Comparison of ENCODE assay signal across 39 mouse cellular contexts in genomic region chr1:59150542-59150941, GRCm38 (mm10). TPM values are rescaled to one million over a fixed set of nuclear protein-coding genes. Genes with fewer than 3 reads are reported as not detected.
A peak's percentile ranks its signal among the peaks of the same experiment; 100 is the strongest.
DNase-seq lines count a peak whose midpoint lies in the region; ATAC-seq and TF ChIP-seq lines count a peak whose summit lies in the region.
"Had no signal": no experiment of that assay in that cellular context is flagged by ENCODE, and none has a peak within 500 bp of the region (broad histone marks: within the 10 kb centered on the region; RNA-seq: fewer than 3 reads in every experiment).

No protein-coding gene starts in this region.

- no peaks in the 10 kb centered on the region for H3K4me1 ChIP-seq in forebrain, postnatal 0 days (ENCODE audit: insufficient read depth)
- H3K4me1 ChIP-seq in forebrain, embryonic 11.5 days (replicated peaks; ENCODE audit: control insufficient read depth, insufficient read depth, low read length): no peaks in the 10 kb centered on the region
- H3K4me1 ChIP-seq in testis, adult 2 months (ENCODE audit: control insufficient read depth, insufficient read depth, low read length): no peaks in the 10 kb centered on the region
- H3K4me1 ChIP-seq in stomach, postnatal 0 days (replicated peaks; ENCODE audit: control insufficient read depth, insufficient read depth): no peaks in the 10 kb centered on the region
- H3K4me1 ChIP-seq: embryonic facial prominence, embryonic 13.5 days; limb, embryonic 15.5 days; lung, embryonic 15.5 days had no signal

- TF ChIP-seq EP300 in stomach, postnatal 0 days (optimal IDR thresholded peaks at IDR 0.05): no peak

- no peaks in the 10 kb centered on the region for H3K9me3 ChIP-seq in forebrain, postnatal 0 days (ENCODE audit: low read length)
- H3K9me3 ChIP-seq in forebrain, embryonic 11.5 days (ENCODE audit: control insufficient read depth, low read length): no peaks in the 10 kb centered on the region
- H3K9me3 ChIP-seq in stomach, postnatal 0 days (ENCODE audit: control insufficient read depth, low read length): no peaks in the 10 kb centered on the region
- H3K9me3 ChIP-seq: embryonic facial prominence, embryonic 13.5 days; G1E; limb, embryonic 15.5 days; lung, embryonic 15.5 days had no signal

- TF ChIP-seq CTCF in forebrain, postnatal 0 days (IDR thresholded peaks at IDR 0.05; ENCODE audit: low read depth): 0 out of 2 replicates have a peak, but pooled peaks have one; percentile 10
- no peak for TF ChIP-seq CTCF in testis, adult 2 months (IDR thresholded peaks at IDR 0.05; ENCODE audit: control insufficient read depth, insufficient read depth, insufficient replicate concordance, low read depth, low read length)
- TF ChIP-seq CTCF in stomach, postnatal 0 days (IDR thresholded peaks at IDR 0.05; ENCODE audit: low read depth): 0 out of 2 replicates have a peak, but pooled peaks have one; percentile 22

- H3K27me3 ChIP-seq in forebrain, postnatal 0 days (ENCODE audit: insufficient read depth, low read length): no peaks in the 10 kb centered on the region
- H3K27me3 ChIP-seq in forebrain, embryonic 11.5 days (ENCODE audit: control insufficient read depth, insufficient read depth, low read length): no peaks in the 10 kb centered on the region
- H3K27me3 ChIP-seq in testis, adult 2 months (ENCODE audit: control insufficient read depth, insufficient read depth, low read length): no peaks in the 10 kb centered on the region
- H3K27me3 ChIP-seq in stomach, postnatal 0 days (ENCODE audit: control insufficient read depth, insufficient read depth, low read length): no peaks in the 10 kb centered on the region
- H3K27me3 ChIP-seq: embryonic facial prominence, embryonic 13.5 days; limb, embryonic 15.5 days; lung, embryonic 15.5 days had no signal

- no peaks in the 10 kb centered on the region for H3K36me3 ChIP-seq in forebrain, postnatal 0 days (ENCODE audit: insufficient read depth)
- no peaks in the 10 kb centered on the region for H3K36me3 ChIP-seq in forebrain, embryonic 11.5 days (ENCODE audit: control insufficient read depth, insufficient read depth, low read length)
- 0 out of 2 replicates have a peak, but pooled peaks cover 1% of the 10 kb centered on the region for H3K36me3 ChIP-seq in testis, adult 2 months (ENCODE audit: control insufficient read depth, insufficient read depth, low read length)
- H3K36me3 ChIP-seq in stomach, postnatal 0 days (ENCODE audit: control insufficient read depth, insufficient read depth, low read length): no peaks in the 10 kb centered on the region
- H3K36me3 ChIP-seq: embryonic facial prominence, embryonic 13.5 days; G1E; limb, embryonic 15.5 days; lung, embryonic 15.5 days had no signal

- no peak overlapping the region for H3K4me2 ChIP-seq in forebrain, postnatal 0 days (ENCODE audit: low read depth)
- H3K4me2 ChIP-seq in forebrain, embryonic 11.5 days (ENCODE audit: low read depth, low read length, severe bottlenecking): no peak overlapping the region
- no peak overlapping the region for H3K4me2 ChIP-seq in stomach, postnatal 0 days (replicated peaks; ENCODE audit: low read depth)
- H3K4me2 ChIP-seq: embryonic facial prominence, embryonic 13.5 days; hindbrain, embryonic 14.5 days; limb, embryonic 15.5 days; lung, embryonic 15.5 days had no signal

- H3K27ac ChIP-seq in forebrain, postnatal 0 days (ENCODE audit: low read depth, low read length): no peak overlapping the region
- H3K27ac ChIP-seq in forebrain, embryonic 11.5 days (ENCODE audit: low read depth, low read length): no peak overlapping the region
- no peak overlapping the region for H3K27ac ChIP-seq in testis, adult 2 months (ENCODE audit: control insufficient read depth, insufficient read depth, low read depth, low read length)
- H3K27ac ChIP-seq in stomach, postnatal 0 days (replicated peaks): no peak overlapping the region
- H3K27ac ChIP-seq: embryonic facial prominence, embryonic 13.5 days; hindbrain, embryonic 14.5 days; limb, embryonic 15.5 days; liver, embryonic 14.5 days; lung, embryonic 15.5 days had no signal

- no peak for TF ChIP-seq POLR2A in testis, adult 2 months (IDR thresholded peaks at IDR 0.05; ENCODE audit: control insufficient read depth, low read depth, low read length)

- H3K4me3 ChIP-seq in forebrain, postnatal 0 days (ENCODE audit: low read depth, low read length): no peak overlapping the region
- H3K4me3 ChIP-seq in forebrain, embryonic 11.5 days (ENCODE audit: low read depth, low read length): no peak overlapping the region
- H3K4me3 ChIP-seq in testis, adult 2 months (ENCODE audit: control insufficient read depth, low read depth, low read length): peak overlapping the region; percentile 14; the same call in 1 of the 2 replicates
- no peak overlapping the region for H3K4me3 ChIP-seq in stomach, postnatal 0 days (ENCODE audit: low read depth, low read length)
- H3K4me3 ChIP-seq: embryonic facial prominence, embryonic 13.5 days; erythroblast, embryonic 14.5 days; limb, embryonic 15.5 days; lung, embryonic 15.5 days; myocyte had no signal

- ATAC-seq in forebrain, postnatal 0 days: no peak
- ATAC-seq in forebrain, embryonic 11.5 days (replicated peaks; ENCODE audit: low FRiP score): no peak
- ATAC-seq in stomach, postnatal 0 days (ENCODE audit: low FRiP score, low TSS enrichment): no peak
- ATAC-seq: activated CD4-positive, CD25-positive, alpha-beta regulatory T cell, adult 4 months; forebrain, embryonic 14.5 days; inflammation-experienced regulatory T-cells, adult 6 months had no signal

- no peak for DNase-seq in forebrain, postnatal 0 days
- no peak for DNase-seq in forebrain, embryonic 11.5 days (ENCODE audit: low spot score)
- DNase-seq in testis, postnatal 14 days (ENCODE audit: low spot score): no peak
- no peak for DNase-seq in stomach, postnatal 0 days (ENCODE audit: low spot score)
- peak; percentile 59 for DNase-seq in thymus, postnatal 4 days
- no peak for DNase-seq in kidney, postnatal 10 days
- no peak for DNase-seq in kidney, adult 9 months
- DNase-seq: adrenal gland, postnatal 10 days; cerebellum, adult 2 months; cerebellum, postnatal 25 days; embryo, embryonic 11 days; gastrocnemius, postnatal 14 days; heart, adult 18-20 months; heart, postnatal 36 days; kidney, adult 2 months; kidney, postnatal 36 days; layer of hippocampus, postnatal 36 days; left cerebral cortex, postnatal 4 days; lung, postnatal 4 days; midbrain, embryonic 14.5 days; right cerebral cortex, adult 18-20 months; right cerebral cortex, postnatal 4 days had no signal

- 87% methylated on average over 5 of the region's 5 CpGs for WGBS in forebrain, postnatal 0 days
- 86% methylated on average over 5 of the region's 5 CpGs for WGBS in forebrain, embryonic 11.5 days
- 72% methylated on average over 5 of the region's 5 CpGs for WGBS in stomach, postnatal 0 days

- H3K9ac ChIP-seq in forebrain, postnatal 0 days: no peak overlapping the region
- H3K9ac ChIP-seq in forebrain, embryonic 11.5 days (ENCODE audit: low read length): no peak overlapping the region
- no peak overlapping the region for H3K9ac ChIP-seq in stomach, postnatal 0 days (ENCODE audit: low read length)
- H3K9ac ChIP-seq: embryonic facial prominence, embryonic 13.5 days; hindbrain, embryonic 14.5 days; limb, embryonic 15.5 days; liver, embryonic 14.5 days; lung, embryonic 15.5 days had no signal

RNA-seq across cellular contexts. Expression of gene Mpp4, which starts 12.6 kb away (rescaled TPM):
- 1.9 and 2.1 TPM in 2 replicates for total RNA-seq in forebrain, postnatal 0 days (2014; rRNA removed)
- 0.47 and 0.65 TPM in 2 replicates for polyA plus RNA-seq in forebrain, postnatal 0 days (2015; fragmentation: Nextera tagmentation; extraction: Ambion mirVana)
- 0.61 and 0.69 TPM in 2 replicates for polyA plus RNA-seq in forebrain, embryonic 11.5 days (2014; fragmentation: Nextera tagmentation; extraction: Ambion mirVana)
- 1.6 and 1.8 TPM in 2 replicates for polyA plus RNA-seq in testis, adult 2 months (2012; rRNA removed)
- polyA plus RNA-seq in stomach, postnatal 0 days (2015; fragmentation: Nextera tagmentation; extraction: Ambion mirVana): 0.12 and 0.13 TPM in 2 replicates
- total RNA-seq: gastrocnemius, postnatal 14 days had no signal

RNA-seq across cellular contexts. Expression of gene Tmem237, which starts 30.3 kb away (rescaled TPM):
- 31.9 and 36.2 TPM in 2 replicates for total RNA-seq in forebrain, postnatal 0 days (2014; rRNA removed)
- polyA plus RNA-seq in forebrain, postnatal 0 days (2015; fragmentation: Nextera tagmentation; extraction: Ambion mirVana): 59.7 and 62.6 TPM in 2 replicates
- polyA plus RNA-seq in forebrain, embryonic 11.5 days (2014; fragmentation: Nextera tagmentation; extraction: Ambion mirVana): 54.9 TPM in 2 replicates
- 56.1 and 59.7 TPM in 2 replicates for polyA plus RNA-seq in testis, adult 2 months (2012; rRNA removed)
- polyA plus RNA-seq in stomach, postnatal 0 days (2015; fragmentation: Nextera tagmentation; extraction: Ambion mirVana): 16.4 and 18.3 TPM in 2 replicates

RNA-seq across cellular contexts. Expression of gene C2cd6, which starts 55.8 kb away (rescaled TPM):
- not detected in 2 replicates for total RNA-seq in forebrain, postnatal 0 days (2014; rRNA removed)
- not detected in 2 replicates for polyA plus RNA-seq in forebrain, postnatal 0 days (2015; fragmentation: Nextera tagmentation; extraction: Ambion mirVana)
- polyA plus RNA-seq in forebrain, embryonic 11.5 days (2014; fragmentation: Nextera tagmentation; extraction: Ambion mirVana): not detected in 2 replicates
- polyA plus RNA-seq in testis, adult 2 months (2012; rRNA removed): 80.0 and 90.1 TPM in 2 replicates
- 0.12 TPM in 1 of 2 replicates, not detected in the other for polyA plus RNA-seq in stomach, postnatal 0 days (2015; fragmentation: Nextera tagmentation; extraction: Ambion mirVana)
- total RNA-seq: adrenal gland, postnatal 10 days; G1E; gastrocnemius, postnatal 14 days; heart, adult 18-20 months; heart, postnatal 36 days; layer of hippocampus, adult 8-10 months; layer of hippocampus, postnatal 36 days; left cerebral cortex, postnatal 4 days; megakaryocyte-erythroid progenitor cell, adult 5-6 weeks had no signal
- polyA plus RNA-seq: cerebellum, adult 2 months; embryonic facial prominence, embryonic 13.5 days; erythroblast, embryonic 14.5 days; G1E; heart, embryonic 14.5 days; inflammation-experienced regulatory T-cells, adult 6 months; limb, embryonic 15.5 days; lung, embryonic 15.5 days; myocyte; stomach, embryonic 14.5 days; urinary bladder, adult 2 months had no signal

Comparison
In these comparisons a context has a peak if more than half of its experiments do, and no peak if none do; other contexts are left out.
1. RNA of gene C2cd6, which starts 55.8 kb away (polyA plus RNA-seq): 80.0 to 90.1 TPM in testis, adult 2 months; 0.12 TPM in stomach, postnatal 0 days, not detected in forebrain, postnatal 0 days and not detected in forebrain, embryonic 11.5 days; every median in the first group is over 10 times any median in the second.